Mouse (Mus musculus): Measurements from ENCODE around the gene Rpl23. TPM values are rescaled to one million over a fixed set of nuclear protein-coding genes. Genes with fewer than 3 reads are reported as not detected.
A peak's percentile ranks its signal among the peaks of the same experiment; 100 is the strongest.

Rpl23 gene
- total RNA-seq, 2 experiments from 2014 or later, result 1,416 to 1,765 TPM

DNA sequence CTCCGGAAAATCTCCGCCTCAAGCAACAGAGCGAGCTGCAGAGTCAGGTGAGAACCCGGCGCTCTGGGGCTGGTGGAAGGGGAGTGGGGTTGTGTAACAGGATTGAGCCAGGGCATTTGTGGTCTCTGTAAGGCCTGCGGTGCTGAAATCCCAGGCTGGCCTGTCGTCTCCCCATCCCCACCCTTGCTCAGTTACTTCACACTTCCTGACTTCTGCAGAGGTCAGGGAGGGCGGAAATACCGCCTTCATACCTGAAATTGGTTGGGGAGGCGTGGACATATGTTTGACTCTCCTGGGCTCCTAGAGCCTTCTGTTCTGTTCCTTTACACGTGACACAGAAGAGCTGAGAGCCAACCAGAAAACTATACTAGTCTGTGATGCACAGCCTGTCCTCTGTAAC is 33.5 kb upstream of the Rpl23 start:
- peak; percentile 72 for ATAC-seq (replicated peaks; ENCODE audit: poor library complexity)

- ATAC-seq (replicated peaks; ENCODE audit: poor library complexity), result no peak
Measured at GRCm38 (mm10) chr11:97813746-97814515, 31.7 kb upstream of the Rpl23 start.

GRCm38 (mm10) chr11:97813085-97813484 is 30.8 kb upstream of the Rpl23 start:
- ATAC-seq (replicated peaks; ENCODE audit: poor library complexity), result no peak

DNA sequence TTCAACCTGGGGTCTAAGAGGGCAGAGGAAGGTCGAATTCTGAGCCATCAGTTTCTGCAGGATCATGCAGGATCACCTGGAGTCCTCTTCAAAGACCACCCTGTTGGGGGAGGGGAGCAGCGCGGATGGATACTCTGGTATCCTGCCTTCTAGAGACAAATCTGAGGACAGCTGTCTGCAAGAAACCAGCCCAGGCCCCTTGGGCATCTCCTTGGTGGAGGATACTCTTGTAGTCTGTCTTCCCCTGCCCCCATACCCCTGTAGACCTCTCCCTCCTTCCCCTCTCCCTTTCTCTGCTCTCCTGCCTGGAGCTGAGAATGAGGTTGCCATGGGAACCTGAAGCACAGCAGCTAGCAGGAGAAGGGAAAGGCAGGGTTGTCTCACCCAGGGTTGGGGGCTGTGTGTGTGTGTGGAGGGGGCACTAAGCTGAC is 30.3 kb upstream of the Rpl23 start:
- ATAC-seq (replicated peaks; ENCODE audit: poor library complexity), result no peak

DNA sequence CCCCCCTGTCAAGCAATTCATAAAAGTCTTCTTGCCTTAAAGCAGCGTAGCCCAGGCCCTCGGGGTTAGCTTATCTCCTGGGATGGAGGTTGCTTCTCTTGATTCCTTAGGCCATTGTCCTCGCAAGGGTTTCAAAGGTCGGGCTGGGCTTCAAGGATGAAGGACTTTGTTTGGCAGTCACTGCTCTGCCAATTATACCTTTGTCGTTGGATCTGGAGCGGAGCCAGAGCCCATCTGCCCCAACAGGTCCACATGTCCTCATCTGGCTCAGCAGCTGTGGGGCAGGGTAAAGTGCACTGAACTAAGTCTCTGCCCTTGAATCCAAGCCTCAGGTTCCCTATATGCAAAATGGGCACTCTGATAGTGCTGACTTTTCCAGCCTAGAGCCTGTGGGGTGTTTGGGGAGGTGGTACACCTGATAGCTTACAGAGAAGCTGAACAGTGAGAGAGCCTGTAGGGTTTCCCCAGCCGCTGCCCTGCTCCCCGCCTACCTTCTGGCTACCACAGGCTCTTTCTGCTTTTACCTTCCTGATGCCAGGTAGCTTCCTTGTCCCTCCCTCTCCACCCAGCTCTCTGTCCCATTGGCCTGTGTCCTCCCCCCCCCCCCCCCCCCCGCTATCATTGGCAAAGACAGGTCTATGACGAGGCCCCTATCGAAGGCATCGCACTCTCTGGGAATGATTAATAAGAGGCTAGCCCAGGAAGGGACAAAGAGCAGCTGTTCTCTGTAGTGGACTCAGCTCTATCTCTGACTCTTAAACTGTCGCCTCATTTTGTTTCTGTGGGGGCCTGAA is 29.5 kb upstream of the Rpl23 start:
- ATAC-seq (replicated peaks; ENCODE audit: poor library complexity), result no peak

DNA sequence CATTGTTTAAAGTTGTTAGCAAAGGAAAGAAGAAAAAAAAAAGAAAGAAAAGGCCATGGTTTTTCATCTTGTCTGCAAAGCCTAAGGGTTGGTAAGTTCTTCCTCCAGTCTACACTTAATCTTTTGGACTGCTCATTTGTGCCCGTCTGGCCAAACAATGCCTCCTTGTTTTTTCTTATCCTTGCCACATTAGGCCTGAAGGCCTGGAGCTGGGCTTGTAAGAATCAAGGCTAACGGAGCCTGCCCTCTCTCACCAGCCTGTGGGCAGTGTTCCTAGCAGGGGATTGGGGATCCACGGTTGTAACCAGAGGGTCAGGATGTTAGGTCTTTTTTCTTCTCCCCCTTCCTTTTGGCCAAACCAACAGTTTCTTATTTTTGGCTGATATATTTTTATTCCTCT is 28.7 kb upstream of the Rpl23 start:
- no peak for ATAC-seq (replicated peaks; ENCODE audit: poor library complexity)

- ATAC-seq (replicated peaks; ENCODE audit: poor library complexity), result peak; percentile 63; the same call in 1 of the 2 replicates
Measured at GRCm38 (mm10) chr11:97810356-97810755, 28.1 kb upstream of the Rpl23 start.

DNA sequence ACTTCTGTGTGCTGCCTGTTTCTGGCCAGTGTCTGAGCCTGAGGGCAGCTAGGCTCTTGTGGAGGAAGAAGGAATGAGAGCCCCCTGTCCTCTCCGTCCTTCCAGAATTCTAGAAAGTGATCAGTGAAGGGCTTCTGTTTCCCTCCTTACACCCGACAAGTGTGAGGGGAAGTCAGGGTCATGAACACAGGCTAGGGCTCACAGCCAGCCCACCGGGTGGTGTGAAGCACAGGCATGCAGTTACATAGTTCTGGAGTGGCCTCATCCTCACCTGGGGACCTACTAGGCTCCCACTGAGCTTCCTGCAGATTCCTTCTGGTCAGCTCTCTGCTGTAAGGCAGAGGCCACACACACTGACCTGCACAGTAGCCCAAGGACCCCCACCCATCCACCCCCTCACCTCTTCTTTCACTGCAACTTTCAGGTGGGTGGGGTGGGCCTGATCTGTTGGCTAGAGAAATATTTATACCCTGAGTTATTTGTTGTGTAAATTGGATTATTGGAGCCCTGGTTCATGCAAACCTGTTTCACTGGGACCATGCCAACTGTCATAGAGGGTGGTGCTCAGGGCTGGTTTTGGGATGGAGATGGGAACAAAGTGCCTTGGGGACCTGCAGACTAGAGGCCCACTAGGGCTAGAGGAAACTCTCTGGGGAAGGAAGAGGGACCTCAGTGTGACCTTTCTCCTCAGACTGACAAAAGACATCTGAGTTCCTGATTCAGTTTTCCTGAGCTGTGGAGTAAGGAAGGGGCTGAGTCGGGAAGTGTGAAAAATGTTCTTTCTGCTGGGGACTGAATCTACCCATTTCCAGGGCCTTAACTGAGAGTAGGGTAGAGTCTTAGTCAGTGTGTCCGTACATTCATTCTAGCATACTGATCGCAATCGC is 27.2 kb upstream of the Rpl23 start:
- ATAC-seq (replicated peaks; ENCODE audit: poor library complexity), result no peak

DNA sequence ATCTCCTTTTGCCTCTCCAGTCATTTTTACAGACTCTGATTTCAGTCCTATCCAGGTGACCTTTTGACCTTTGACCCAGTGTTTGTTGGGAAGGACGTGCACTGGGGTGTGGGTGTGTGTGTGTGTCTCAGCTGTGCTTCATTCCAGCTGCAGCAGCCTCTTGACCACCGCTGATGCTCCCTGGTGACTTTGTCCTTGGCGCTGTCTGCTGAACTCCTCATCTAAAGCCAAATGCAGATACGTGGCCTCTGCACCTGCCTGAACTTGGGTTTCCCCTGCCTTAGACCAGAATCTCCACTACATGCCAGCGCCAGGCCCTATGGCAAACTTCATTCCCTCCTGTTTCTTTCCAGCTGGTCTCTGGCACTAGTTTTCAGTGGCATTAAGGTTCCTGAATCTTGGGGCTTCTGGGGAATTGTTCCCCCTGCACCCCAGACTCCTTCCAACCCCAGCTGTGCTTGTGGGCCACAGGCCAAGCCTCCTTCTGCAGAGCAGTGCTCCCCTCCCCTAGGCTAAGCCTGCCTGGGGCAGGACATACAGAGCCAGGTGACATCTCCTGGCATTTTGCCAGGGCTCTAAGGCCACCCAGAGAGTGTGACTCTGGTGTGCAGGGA is 26.5 kb upstream of the Rpl23 start:
- ATAC-seq (replicated peaks; ENCODE audit: poor library complexity), result no peak

DNA sequence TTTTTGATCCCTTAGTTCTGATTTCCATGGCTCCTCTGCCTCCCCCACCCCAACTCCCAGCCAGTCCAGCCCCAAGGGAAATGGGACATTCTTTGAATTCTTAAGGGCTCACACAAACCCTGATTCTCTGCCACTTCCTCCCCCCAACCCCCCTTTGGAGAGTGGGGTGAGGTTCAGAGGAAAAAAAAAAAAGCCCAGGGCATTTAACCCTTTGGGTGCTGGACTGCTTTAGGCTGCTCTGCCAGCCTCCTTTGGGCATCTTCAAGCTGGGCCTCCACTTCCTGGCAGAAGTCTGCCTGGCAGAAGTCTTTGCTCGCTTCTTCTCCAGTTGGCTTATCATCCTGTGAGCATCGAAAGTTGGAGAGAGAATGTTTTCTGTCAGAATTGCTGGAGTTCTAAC is 25.9 kb upstream of the Rpl23 start:
- no peak for ATAC-seq (replicated peaks; ENCODE audit: poor library complexity)

GRCm38 (mm10) chr11:97807626-97808025 is 25.4 kb upstream of the Rpl23 start:
- no peak for ATAC-seq (replicated peaks; ENCODE audit: poor library complexity)

DNA sequence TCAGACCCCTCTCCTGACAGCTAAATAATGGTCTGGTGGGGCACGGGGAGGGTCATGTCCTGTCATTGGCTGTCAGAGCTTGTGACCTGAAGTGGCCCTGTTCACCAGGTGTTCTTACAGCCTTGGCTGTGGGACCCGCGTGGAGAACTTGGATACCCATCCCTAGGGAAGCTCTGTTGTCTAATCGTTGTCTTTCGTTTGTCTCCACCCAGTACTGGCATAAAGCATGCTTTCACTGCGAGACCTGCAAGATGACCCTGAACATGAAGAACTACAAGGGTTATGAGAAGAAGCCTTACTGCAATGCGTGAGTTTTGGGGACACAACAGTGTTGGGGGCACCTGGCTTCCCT is 24.4 kb upstream of the Rpl23 start:
- no peak for ATAC-seq (replicated peaks; ENCODE audit: poor library complexity)

GRCm38 (mm10) chr11:97805662-97806612 is 23.7 kb upstream of the Rpl23 start:
- no peak for ATAC-seq (replicated peaks; ENCODE audit: poor library complexity)

GRCm38 (mm10) chr11:97804841-97805661 is 22.8 kb upstream of the Rpl23 start:
- ATAC-seq (replicated peaks; ENCODE audit: poor library complexity), result no peak

DNA sequence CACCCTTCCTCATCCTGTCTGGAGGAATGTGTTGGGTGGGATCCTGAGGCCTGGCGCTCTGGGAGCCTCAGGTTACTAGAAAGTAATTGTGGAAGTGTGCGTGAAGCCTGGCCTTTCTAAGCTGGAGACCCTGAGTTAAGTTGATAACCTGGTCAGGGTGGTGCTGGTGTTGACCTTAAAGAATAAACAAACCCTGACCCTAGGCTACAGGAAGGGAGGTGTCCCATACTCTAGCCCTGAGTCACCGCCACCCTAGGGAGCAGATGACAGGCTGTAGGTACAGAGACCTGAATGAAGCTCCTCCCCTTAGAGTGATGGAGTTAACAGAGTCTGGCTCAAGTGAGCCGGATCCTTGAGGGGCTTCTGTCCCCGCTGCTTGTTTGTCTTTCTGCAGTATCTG is 21.6 kb upstream of the Rpl23 start:
- no peak for ATAC-seq (replicated peaks; ENCODE audit: poor library complexity)

- no peak for ATAC-seq (replicated peaks; ENCODE audit: poor library complexity)
Measured at GRCm38 (mm10) chr11:97802495-97802894, 20.3 kb upstream of the Rpl23 start.

- ATAC-seq (replicated peaks; ENCODE audit: poor library complexity), result no peak
Measured at GRCm38 (mm10) chr11:97802194-97802470, 19.9 kb upstream of the Rpl23 start.

DNA sequence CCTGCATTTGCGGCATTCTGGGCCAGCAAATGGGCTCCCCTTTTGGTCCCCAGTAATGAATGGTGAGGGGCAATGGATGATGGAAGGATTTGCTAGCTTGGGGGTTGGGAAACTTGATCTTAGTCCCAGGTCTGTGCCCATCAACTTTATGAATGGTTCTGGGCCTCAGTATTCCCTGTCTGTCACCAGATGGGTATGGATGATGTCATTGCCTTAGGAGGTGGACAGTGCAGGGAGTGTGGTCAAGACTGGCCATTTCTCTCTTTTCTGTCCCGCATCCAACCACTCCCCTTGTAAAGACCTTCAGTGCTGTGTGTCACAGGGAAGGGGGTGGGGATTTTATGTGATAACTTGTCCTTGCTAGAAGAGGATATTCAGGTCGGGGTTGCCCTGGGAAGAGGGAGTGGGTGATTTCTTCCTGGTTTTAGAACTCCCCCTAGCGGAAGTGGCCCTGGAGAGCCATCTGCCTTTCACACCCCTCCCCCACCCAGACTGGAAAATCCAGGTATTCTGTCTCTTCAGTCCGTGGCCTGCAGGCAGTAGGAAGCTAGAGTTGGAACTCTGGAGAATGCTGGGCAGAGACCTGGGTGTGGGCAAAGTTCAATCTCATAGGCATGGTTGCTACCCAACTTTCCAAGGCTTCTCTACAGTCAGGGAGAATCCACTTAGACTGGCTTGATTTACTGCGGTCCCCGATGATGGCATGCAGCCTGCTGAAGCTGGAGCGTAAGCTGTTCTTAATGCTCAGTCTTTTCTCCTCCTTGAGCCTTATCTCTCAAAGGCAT is 19.4 kb upstream of the Rpl23 start:
- no peak for ATAC-seq (replicated peaks; ENCODE audit: poor library complexity)
